Mouse (Mus musculus) E14TG2a.4 (cell line): ENCODE results near the gene Phgdh.

Experiments used
- CTCF ChIP-seq: conservative IDR thresholded peaks from 2 replicates; pipeline ENCODE4 v1.5.1; 2014; ENCODE audit warnings: low read length
- NANOG ChIP-seq: IDR thresholded peaks from 2 replicates; pipeline ENCODE4 v1.6.1; 2014; ENCODE audit warnings: borderline replicate concordance, low read length, mixed read lengths
- POU5F1 ChIP-seq: IDR thresholded peaks from 2 replicates; pipeline ENCODE4 v1.6.1; 2014; ENCODE audit warnings: low read length, borderline replicate concordance

DNA sequence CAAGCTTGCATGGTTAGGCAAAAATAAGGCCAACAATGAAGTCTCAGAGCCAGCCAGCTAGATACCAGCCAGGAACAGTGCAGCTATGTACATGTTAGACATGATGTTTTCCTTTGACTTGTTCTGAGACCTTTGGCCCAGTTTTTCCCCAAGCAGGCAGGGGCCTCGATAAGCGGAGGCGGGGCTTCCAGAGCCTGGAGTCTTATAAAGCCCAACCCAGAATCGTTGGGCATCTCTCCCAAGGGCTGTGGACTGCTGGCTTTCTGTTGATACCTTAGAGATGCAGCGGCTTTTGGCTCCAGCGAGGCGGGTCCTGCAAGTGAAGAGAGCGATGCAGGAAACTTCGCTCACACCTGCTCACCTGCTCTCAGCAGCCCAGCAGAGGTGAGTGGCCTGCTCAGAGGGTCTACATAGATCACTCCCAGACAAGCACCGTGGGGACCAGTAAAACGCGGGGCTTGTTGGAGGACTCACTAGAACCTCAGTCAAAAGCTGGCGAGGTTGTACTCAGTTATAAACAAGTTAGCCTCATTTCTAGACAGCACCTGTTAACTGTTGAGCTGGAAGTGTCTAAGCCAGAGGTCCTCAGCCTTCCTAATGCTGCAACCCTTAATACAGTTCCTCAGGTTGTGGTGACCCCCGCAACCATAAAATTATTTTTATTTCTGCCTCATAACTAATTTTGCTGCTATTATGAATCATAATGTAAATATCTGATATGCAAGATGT, 59.4 kb downstream of the Phgdh start, which contains the start of gene Hmgcs2:
- TF ChIP-seq CTCF (no peak), POU5F1 (no peak), NANOG (no peak)
